Mouse (Mus musculus) kidney, embryonic 14.5 days (tissue): ENCODE data around the gene Catsperd. TPM values are rescaled to one million over a fixed set of nuclear protein-coding genes. Genes with fewer than 3 reads are reported as not detected.

Experiments used
- polyA plus RNA-seq: library from polyadenylated mRNA; unstranded; fragments of >200 nt; fragmentation: Nextera tagmentation; extraction: Ambion mirVana; gene quantifications from 2 replicates; pipeline ENCODE4 v1.2.1, GENCODE M21; 2014

Catsperd gene
- polyA plus RNA-seq, 1 experiment from 2014 or later: 1.2 TPM

Other genes with a start within 250 kb of the Catsperd start
- gene Ptprs, start 151.7 kb upstream of the Catsperd start, polyA plus RNA-seq: 115 and 122 TPM in 2 replicates
- gene Znrf4, start 115.7 kb upstream of the Catsperd start, polyA plus RNA-seq: not detected in 2 replicates
- gene Gm20219, start 73.8 kb upstream of the Catsperd start, polyA plus RNA-seq: 1.6 and 1.8 TPM in 2 replicates
- gene Safb2, start 43.6 kb upstream of the Catsperd start, polyA plus RNA-seq: 53.0 and 72.3 TPM in 2 replicates
- 81.2 and 102 TPM in 2 replicates for gene Safb, start 43.3 kb upstream of the Catsperd start, polyA plus RNA-seq
- 234 and 245 TPM in 2 replicates for gene 2410015M20Rik, start 18.4 kb upstream of the Catsperd start, polyA plus RNA-seq
- gene Rpl36, start 14.7 kb upstream of the Catsperd start, polyA plus RNA-seq: 2,148 and 2,776 TPM in 2 replicates
- gene Lonp1, start 1.3 kb upstream of the Catsperd start, polyA plus RNA-seq: 45.9 and 63.2 TPM in 2 replicates
- 80.7 and 107 TPM in 2 replicates for gene Ranbp3, start 45.2 kb downstream of the Catsperd start, polyA plus RNA-seq
- gene Ndufa11, start 89.6 kb downstream of the Catsperd start, polyA plus RNA-seq: 447 and 572 TPM in 2 replicates
- gene Vmac, start 89.9 kb downstream of the Catsperd start, polyA plus RNA-seq: 17.6 and 23.6 TPM in 2 replicates
- gene Nrtn, start 129.4 kb downstream of the Catsperd start, polyA plus RNA-seq: 9.5 and 12.9 TPM in 2 replicates
- 37.8 and 48.0 TPM in 2 replicates for gene Dus3l, start 136.6 kb downstream of the Catsperd start, polyA plus RNA-seq
- 1.7 and 2.3 TPM in 2 replicates for gene Prr22, start 142.1 kb downstream of the Catsperd start, polyA plus RNA-seq
- 2.3 and 3.9 TPM in 2 replicates for gene Rfx2, start 202.9 kb downstream of the Catsperd start, polyA plus RNA-seq
- gene Acsbg2, start 246.3 kb downstream of the Catsperd start, polyA plus RNA-seq: not detected in 2 replicates
- gene 1700061G19Rik, start 247.3 kb downstream of the Catsperd start, polyA plus RNA-seq: 0.15 and 0.30 TPM in 2 replicates